Comparison of ENCODE assay signal across 9 mouse cellular contexts in the genomic region with DNA sequence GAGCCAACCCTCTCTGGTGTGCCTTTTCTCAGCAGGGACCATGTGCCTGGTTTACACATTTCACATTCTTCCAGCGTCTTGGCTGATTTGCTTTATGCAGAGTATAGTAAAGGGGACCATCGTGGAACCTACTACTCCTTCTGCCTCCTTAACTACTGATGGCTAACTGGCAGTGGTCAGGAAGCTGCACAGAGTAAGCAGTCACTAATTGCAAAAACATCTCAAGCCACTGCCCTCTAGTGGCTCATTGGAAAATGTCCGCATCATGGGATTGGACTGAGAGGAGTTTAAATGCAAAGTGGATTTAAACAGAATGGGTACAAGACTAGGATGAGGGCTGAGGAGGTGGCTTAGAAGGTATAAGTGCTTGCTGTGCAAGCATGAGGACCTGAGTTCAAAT. TPM values are rescaled to one million over a fixed set of nuclear protein-coding genes. Genes with fewer than 3 reads are reported as not detected.
DNase-seq lines count a peak whose midpoint lies in the region; ATAC-seq lines count a peak whose summit lies in the region.
"Had no signal": no experiment of that assay in that cellular context is flagged by ENCODE, and none has a peak within 500 bp of the region (broad histone marks: within the 10 kb centered on the region; RNA-seq: fewer than 3 reads in every experiment).

No protein-coding gene starts in this region.

- H3K36me3 ChIP-seq in liver, embryonic 12.5 days: no peaks in the 10 kb centered on the region
- no peaks in the 10 kb centered on the region for H3K36me3 ChIP-seq in midbrain, embryonic 10.5 days

- WGBS in liver, embryonic 12.5 days (ENCODE audit: insufficient replicate concordance): 14% methylated on average over 3 of the region's 3 CpGs
- 25% methylated on average over 3 of the region's 3 CpGs for WGBS in midbrain, embryonic 10.5 days

- H3K9me3 ChIP-seq in liver, embryonic 12.5 days (replicated peaks): no peaks in the 10 kb centered on the region
- H3K9me3 ChIP-seq in midbrain, embryonic 10.5 days (replicated peaks): no peaks in the 10 kb centered on the region

- H3K4me3 ChIP-seq in liver, embryonic 12.5 days: no peak overlapping the region
- H3K4me3 ChIP-seq in midbrain, embryonic 10.5 days: no peak overlapping the region

- H3K27ac ChIP-seq in liver, embryonic 12.5 days: no peak overlapping the region
- no peak overlapping the region for H3K27ac ChIP-seq in midbrain, embryonic 10.5 days (replicated peaks)

- no peak for ATAC-seq in liver, embryonic 12.5 days
- ATAC-seq in erythroblast, adult 5-6 weeks (replicated peaks; ENCODE audit: low FRiP score, poor library complexity, severe bottlenecking): no peak

- H3K9ac ChIP-seq in liver, embryonic 12.5 days: no peak overlapping the region

- no peak overlapping the region for H3K4me2 ChIP-seq in liver, embryonic 12.5 days

- peaks cover 14% of the 10 kb centered on the region; the same call in 1 of the 2 replicates for H3K4me1 ChIP-seq in liver, embryonic 12.5 days
- H3K4me1 ChIP-seq in midbrain, embryonic 10.5 days: peaks cover 16% of the 10 kb centered on the region

- no peaks in the 10 kb centered on the region for H3K27me3 ChIP-seq in liver, embryonic 12.5 days (replicated peaks)
- H3K27me3 ChIP-seq in midbrain, embryonic 10.5 days (ENCODE audit: low read depth, poor library complexity, severe bottlenecking): no peaks in the 10 kb centered on the region

- peak; percentile 20 for DNase-seq in liver
- peak; percentile 61 for DNase-seq in brain, adult 2 months (ENCODE audit: low read depth, low spot score)
- DNase-seq in frontal cortex, postnatal 25 days (ENCODE audit: low spot score in 2 of 2): peak; percentile 12 to 19
- DNase-seq in kidney, postnatal 25 days: peak; percentile 61 to 64
- peak; percentile 48 for DNase-seq in midbrain, embryonic 10.5 days (ENCODE audit: low spot score)
- DNase-seq in gastrocnemius, postnatal 25 days: no peak

RNA-seq across cellular contexts. Expression of gene Them7, which starts 14.7 kb away (rescaled TPM):
- polyA plus RNA-seq in liver, embryonic 12.5 days (2016; fragmentation: Nextera tagmentation; extraction: Ambion mirVana): 0.49 and 1.1 TPM in 2 replicates
- 0.10 and 0.46 TPM in 2 replicates for polyA plus RNA-seq in midbrain, embryonic 10.5 days (2016; fragmentation: Nextera tagmentation; extraction: Ambion mirVana)
- total RNA-seq in erythroblast, adult 5-6 weeks (2015; ENCODE audit: low replicate concordance): 2.9 TPM in 1 of 2 replicates, not detected in the other
- total RNA-seq in erythroblast, adult 5-6 weeks (2017; ENCODE audit: low replicate concordance): not detected in 2 replicates
- not detected for total RNA-seq in gastrocnemius, postnatal 25 days (2021)
- total RNA-seq: neutrophil, adult 5-6 weeks had no signal
